Mouse (Mus musculus): ENCODE data around the gene Aunip. TPM values are rescaled to one million over a fixed set of nuclear protein-coding genes. Genes with fewer than 3 reads are reported as not detected.

The Aunip gene
- polyA plus RNA-seq, 2 experiments from 2014 or later, result 0.26 to 1.2 TPM

DNA sequence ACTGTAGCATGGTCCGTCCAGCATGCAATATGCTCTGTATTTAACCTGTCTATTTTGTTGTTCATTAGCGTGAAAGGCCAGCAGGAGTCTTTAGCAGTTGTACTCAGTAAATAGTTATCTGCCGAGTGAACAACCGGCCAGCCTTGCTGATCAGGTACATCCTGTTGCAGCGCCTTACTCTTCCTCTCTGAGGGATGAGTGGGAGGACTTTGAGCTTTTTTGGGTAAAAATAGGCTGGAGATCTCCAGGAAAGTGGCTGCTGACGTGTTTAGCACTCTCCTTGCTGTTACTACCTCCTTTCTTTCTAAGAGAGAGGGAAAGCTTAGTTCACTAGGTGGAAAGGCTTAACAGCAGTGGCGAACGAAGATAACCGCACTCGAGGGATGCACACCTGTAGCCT is 6.9 kb downstream of the Aunip start:
- no peak for ATAC-seq

DNA sequence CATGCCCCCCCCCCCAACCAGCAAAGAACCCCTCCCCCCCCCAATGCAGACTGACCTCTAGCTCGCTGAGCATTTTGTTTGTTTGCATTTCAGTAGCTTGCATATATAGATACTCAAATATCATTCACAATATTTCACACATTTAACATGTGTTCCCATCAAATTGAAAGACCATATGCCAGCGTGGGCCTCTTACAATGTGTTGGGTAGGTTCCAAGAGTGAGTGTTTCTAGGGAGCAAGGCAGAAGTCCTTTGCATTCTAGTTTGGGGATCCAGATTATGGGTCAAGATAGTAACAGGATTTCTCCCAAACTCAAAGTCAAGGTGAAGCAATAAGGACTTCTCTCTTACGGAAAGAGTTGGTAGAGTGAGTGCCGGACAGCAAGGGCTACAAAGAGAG is 7.7 kb downstream of the Aunip start:
- ATAC-seq, result no peak

DNA sequence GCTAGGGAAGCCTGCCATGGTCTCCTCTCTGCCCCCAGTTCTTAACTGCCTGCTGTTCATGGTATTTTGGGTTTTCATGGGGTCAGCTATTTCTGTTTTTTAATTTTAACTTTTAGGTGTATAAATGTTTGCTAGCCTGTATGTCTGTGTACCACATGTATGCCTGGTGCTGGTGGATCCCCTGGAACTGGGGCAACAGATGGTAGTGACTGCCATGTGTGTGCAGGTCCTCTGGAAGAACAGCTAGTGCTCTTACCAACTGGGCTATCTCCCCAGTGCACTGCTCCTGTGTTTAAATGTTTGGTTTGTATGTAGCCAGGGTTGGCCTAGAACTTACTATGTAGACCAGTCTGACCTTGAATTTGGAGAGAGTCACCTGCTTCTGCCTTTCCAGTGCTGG is 8.5 kb downstream of the Aunip start:
- ATAC-seq, result no peak

DNA sequence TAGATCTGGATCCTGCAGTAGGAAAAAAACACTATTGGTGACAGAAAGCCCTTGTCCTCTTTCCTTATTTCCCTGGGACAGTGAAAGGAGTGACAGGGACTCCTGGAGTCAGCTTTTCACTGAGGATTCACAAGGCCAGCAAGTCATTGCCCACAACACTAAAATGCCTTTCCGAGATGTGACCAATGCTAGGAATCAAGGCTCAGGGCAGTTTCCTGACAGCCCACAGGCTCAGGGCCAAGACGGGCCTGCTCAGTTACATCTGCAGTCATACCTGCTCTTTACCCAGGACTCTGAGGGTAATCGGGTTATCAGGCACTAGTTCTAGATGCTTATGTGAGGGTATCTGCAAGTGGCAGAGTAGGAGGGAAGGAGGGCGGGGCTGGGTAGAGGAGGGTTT is 12.6 kb downstream of the Aunip start:
- no peak for ATAC-seq

DNA sequence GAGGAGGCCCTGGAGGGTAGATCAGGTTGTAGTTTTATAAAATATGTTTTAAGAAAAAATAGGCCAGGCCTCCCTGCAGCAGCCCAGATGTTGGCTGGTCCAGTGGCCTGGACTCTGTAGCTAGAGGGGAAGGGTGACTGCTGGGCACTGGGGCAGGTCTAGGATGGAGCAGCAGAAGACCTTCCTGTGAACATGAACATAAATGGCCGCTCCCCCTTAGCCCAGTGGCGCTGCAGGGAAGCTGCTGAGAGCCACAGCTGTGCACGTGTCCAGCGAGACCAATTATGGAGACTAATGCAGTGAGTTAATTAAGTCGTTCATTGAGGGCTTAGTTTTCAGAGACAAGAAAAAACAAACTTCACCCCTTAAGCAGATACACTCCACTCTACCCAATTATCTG is 15.0 kb downstream of the Aunip start:
- ATAC-seq, result no peak

DNA sequence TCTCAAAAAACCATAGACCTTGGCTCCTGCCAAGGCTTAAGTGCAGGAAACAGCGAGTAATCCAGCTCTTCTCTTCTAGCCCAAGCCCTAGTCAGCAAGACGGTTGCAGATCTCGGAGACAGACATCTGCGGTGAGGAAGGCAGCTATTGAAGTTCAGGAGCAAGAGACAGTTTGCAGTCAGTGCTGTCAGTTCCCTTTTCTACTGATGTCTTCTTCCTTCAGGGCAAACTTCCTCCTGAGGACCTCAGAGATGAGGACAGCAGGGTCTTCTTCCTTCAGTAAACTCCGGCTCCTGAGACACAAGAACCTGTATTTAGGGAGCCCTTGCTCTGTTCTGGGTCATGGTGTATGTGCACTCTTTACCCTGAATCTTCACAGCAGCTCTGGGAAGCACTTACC is 15.4 kb downstream of the Aunip start:
- no peak for ATAC-seq

DNA sequence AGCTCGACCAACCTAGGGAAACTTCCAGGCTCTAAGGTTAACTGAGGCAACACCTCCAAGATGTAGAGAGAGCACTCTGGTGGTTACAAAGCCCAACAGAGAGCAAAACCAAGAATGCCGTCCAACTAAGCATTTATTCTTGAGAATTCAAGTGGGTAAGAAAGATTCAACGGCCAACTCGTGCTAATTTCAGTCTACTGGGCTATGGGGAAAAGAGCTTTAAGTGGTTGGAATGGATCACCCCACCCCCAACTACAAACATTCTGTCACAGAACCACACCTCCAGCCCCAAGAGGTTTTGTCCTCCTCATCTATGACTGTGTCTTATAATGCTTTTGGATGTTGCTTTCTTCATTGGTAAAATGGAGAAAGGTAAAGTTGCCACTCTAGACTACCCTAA is 22.1 kb downstream of the Aunip start:
- no peak for ATAC-seq

DNA sequence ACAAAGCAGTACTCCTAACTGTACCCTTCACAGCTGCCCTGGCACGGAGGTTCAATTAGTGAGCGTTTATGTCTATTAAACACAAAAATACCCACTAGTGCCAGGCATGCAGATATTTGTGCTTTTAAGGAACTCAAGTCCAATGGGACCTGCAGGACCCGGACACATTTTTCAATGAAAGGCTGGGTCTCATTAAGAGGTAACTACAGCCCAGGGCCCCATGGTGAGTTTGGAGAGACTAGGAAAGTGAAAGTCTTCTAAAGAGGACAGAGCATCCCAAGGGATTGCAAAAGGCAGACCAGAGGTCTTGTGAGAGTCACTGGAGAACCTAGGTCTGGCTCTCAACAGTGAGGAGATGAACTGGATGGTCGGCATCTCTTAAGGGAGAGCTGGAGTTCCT is 22.6 kb downstream of the Aunip start:
- ATAC-seq, result no peak

DNA sequence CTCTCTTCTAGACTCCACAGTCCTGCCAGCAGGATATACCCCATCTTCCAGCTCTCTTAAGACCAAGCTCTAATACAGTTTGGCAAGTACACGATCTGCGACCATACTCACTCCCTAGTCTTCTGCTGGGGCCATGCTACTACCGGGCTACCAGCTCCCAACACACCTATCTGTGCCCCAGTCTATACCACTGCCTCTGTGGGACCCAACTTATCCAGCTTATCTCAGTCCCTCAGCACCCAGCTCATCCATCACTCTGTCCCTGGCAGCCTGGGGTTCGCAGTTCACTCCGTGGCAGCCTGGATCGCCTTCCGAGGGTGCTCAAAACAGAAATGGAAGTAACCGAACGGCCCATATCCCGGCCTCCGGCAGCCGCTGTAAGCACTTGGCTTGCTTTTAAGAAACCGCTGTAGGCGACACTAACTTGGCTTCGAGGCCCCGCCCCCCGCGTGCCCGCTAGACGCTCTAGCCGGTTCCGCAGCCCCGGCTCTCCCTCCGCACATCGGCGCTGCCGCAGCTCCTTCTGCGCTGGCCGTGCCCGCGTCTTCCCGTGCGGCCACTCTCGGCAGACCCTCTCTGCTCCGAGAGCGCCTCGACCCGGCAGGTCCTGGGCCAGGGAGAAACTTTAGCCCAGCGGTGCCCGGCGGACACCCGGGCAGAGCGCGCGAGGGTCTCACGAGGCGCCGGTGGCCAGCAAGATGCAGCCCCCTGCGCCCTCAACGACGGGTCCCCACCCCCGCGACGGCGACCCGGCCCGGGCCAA is 23.5 kb downstream of the Aunip start:
- ATAC-seq, result peak; percentile 58

DNA sequence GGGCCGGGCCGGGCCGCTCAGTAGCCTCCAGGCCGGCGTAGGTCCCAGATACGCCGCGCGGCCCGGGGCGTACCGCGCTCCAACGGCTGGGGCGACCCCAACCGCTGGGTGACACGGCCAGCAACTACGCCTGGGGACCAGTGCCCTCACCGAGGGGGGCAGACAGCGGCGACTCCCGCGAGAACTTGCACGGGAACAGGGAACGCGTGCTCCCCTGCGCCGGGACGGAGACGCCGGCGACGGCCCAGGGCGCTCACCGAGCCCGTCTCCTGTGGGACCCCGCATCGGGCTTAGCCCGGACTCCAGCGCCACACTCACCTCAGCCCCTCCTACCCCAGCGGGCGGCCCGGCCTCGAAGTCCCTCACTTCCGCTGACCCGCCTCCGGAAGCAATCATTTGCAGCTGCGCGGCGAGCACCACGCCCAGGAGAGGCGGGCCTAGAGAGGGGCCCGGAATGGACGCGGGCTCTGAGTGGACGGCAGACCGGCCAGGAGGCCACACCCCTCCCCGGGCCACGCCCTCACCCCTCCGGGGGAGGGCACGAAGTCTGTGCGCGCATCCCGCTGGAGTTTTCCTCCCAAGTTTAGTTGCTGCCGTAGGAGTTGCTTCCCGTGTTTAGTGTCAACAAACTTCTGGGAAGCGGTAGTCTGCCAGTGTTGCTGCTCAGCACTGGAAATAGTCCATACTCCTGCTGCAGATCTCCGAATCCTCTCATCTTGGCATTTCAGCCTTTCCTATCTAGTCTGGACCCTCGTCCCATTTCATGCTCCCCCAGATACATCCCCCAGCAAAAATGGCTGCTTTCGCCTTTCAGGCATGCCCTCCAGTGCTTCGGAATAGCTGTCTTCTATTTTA is 24.4 kb downstream of the Aunip start, which contains the start of gene Mtfr1l:
Gene Mtfr1l (minus strand): TSS at position 456 of the 855 bp plus-strand sequence.
- ATAC-seq, result peak; percentile 95

DNA sequence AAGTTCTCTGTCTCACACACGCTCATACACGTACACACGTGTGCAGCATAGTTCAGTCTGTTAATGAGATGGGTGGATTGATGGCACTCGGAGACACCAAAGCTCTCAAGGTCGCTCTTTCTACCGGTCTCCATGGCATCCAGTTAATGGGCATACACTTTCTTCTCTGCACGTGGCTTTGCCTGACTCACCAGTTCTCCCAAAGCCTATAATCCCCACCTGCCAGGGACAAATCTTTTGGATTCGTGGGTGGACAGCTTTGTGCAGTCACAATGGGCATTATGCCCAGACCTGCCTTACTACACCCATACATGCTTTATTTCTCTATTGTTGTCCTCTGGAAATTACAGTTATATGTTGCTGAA is 25.0 kb downstream of the Aunip start:
- peak; percentile 24 for ATAC-seq

DNA sequence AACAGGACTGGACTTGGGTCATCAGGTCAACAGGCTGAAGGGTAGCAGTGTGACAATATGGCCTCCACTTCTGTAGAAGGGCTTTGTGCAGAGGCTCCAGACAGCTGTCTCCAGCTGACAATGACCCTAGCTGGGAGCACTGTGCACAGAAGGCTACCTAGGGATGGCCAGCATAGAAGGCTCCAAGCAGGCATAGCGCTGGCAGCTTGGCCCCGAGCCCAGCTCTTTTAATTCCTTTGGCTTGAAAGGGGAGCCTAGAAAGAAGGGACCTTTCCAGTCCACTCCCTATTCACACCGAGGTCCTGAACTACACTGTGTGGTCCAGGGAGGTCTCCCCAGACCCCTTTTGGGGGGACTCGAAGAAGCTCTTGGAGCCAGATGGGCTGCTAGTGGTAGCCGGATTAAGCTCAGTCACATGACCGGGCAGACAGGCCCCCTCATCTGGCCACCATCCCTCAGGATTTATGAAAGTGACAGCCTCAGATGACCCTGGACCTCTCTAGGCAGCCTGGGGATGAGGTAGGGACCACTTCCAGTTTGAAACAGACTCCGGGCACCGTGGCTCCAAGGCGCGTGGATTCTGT is 28.3 kb downstream of the Aunip start:
- no peak for ATAC-seq

DNA sequence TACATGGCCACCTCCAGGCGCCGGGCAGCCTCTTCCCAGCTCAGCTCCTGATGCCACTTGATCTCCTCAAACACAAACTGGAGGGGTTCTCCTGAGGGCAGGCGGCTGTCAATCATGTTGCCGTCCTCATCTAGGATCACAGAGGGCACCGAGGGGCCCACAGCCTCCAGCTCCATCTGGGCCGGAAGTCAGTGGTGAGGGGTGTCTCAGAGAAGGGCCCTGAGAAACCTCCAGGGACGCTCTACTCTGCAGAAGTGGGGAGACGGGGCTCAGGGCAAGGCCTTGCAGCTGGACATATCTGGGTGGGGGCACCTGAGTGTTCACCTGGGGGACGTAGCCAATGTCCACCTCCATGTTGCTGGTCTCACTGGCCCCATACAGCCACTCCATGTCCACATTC is 31.9 kb downstream of the Aunip start:
- no peak for ATAC-seq

DNA sequence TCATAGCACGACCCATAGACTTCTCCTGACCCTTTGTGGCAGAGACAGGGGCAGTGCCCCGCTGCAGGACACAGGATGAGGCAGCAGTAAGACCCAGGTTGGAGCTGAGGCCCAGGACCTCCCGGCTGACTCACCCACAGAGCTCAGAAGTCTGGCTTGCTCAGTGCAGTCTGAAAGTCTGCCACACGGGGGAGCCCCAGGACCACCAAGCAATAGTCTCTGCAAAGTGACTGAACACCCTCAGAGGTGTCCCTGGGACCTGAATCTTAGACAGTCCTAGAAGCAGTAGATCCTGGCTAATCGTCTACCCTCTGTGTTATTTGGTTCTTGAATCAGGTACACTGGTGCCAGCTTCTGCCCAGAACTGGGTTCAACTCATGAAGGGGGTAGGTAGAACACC is 32.5 kb downstream of the Aunip start:
- peak; percentile 98 for ATAC-seq

DNA sequence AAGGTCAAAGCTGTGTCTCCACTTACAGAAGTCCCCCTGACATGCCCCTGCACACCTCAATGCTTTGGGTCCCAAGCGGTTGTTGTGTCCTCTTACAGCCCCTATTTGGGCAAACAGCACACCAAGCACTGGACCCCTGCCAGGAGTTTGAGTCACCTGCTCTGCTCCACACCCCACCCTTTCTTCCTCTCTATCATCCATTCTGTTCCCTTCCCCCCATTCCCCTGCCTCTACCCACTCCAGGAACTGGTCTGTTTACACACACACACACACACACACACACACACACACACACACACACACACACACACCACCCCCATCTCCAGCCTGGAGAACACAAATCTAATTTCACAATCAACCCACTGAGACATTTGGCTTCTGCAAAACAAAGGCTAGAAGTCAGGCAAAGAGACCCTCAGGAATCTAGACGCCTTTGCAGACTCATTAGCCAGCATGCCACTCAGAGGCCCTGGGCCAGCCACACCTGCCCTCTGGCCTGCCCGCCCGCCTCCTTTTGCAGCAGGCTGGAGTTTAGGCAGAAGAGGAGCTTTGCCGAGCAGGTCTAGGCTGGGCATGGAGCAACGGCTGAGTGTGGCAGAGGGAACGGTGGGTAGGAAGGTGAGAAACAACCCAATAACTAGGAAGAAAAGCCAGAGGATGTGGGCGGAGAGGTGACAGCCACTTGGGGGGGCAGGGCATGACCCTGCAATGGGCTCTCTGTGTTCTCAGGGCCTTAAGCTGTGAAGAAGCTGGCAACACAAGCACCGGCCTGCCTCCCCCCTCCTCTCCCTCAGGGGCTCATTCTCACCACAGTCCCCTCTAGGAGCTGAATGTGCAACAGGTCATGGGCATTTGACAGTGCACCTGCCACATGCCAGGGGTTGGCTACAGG is 36.3 kb downstream of the Aunip start:
- no peak for ATAC-seq

DNA sequence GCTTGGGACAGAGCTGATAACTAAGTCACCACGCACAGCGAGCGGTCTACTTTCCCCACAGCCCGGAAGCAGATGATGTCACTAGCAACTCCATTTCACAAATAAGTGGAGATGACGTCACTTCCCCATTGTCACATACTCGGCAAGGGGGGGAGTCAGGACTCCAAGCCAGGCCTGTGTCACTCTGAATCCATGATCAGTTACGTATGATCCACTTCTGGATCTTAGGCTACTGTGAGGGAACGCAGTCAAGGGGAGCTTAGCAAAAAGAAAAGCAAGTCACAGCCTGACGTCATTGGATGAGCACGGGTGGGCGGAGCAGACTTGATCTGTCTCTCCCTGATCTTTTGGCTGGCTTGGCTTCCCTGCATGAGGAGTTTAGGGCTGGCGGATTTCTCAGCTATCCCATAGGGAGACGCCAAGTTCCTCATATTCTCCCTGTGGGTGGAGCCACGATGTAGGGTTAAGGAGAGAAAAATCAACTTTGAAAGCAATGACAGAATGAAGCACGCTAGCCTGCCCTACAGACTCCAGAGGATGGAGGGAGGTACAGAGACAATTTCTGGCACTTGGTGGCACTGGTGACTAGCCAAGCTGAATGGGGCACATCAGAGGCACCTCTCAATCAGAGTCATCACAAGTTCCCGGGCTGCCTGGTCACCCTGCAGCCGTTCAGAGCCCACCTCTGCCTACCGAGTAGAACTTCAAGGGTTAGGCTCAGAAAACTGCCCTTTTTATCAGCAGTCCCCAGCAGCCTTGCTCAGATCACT is 37.6 kb downstream of the Aunip start:
- ATAC-seq, result no peak

DNA sequence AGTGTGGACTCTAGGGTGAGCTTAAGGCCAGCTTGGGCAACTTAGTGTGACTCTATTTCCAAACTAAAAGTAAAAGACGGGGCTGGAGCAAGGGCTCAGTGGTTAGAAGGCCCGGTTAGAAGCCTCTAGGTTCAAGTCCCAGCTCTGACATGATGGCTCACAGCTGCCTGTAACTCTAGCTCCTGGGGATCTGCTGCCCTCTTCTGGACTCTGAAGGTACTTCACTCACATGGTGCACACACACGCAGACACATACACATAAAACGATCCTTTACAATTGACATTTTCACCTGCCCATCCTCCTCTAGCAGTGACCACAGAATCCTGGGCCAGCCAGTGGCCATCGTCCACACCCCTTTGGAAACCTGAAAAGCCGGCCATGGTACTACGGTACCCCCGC is 39.1 kb downstream of the Aunip start:
- ATAC-seq, result no peak

DNA sequence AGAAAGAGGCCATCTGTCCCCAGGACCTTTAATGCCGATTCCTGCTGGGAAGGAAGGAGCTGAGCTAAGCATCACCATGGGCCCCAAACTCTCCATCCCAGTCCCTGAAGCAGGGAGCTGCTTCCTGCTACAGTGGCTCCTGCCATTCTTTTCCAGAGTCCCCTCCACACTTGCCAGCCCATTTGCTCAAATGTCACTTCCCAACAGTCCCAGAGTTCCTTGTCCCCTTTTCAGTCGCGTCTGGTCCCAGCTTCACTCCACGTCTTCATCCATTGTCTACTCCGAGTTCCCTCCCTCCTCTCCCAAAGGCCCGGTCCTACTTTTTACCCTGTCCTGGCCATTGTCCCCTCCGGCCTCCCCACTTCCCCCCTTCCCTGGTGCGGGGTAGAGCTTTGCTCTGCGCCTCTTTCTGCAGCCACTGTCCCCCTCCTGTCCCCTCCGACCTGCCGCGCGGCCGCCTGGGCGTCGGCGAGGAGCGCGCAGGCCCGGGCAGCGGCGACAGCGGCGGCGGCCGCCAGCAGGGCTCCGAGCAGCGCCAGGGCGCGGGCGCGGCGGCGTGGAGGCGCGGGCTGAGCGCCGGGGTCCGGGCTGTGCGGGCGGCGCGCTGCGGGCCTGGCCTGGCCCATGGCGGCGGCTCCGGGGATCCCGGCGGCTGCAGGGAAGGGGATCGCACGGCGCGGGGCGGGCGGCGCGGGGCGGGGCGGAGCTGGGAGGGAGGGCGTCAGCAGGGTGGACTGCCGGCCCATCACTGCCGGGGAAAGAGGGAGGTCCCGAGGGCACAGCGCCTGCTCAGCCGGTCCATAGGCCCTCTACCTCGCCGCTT is 40.9 kb downstream of the Aunip start, which contains the start of gene Selenon:
Gene Selenon (minus strand): TSS at position 673 of the 823 bp plus-strand sequence.
- no peak for ATAC-seq

DNA sequence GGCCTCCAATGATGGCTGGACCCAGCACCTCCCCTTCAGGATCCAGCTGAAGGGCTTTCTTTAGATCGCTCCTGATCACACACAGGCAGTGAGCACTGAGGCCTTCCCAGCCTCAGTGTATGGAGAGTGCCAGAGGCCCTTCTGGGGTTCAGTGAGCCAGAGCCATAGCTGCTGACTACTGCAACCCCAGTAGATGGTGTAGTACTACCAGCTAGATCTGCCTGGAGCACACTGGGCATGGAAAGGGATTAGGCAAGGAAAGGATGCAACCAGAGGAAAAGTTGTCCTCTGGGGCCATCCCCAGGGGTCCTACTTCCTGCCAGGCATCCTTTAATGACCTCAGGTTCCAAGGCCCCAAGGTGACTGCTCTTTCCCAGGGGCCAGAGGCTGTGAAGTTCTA is 42.8 kb downstream of the Aunip start:
- ATAC-seq, result no peak

DNA sequence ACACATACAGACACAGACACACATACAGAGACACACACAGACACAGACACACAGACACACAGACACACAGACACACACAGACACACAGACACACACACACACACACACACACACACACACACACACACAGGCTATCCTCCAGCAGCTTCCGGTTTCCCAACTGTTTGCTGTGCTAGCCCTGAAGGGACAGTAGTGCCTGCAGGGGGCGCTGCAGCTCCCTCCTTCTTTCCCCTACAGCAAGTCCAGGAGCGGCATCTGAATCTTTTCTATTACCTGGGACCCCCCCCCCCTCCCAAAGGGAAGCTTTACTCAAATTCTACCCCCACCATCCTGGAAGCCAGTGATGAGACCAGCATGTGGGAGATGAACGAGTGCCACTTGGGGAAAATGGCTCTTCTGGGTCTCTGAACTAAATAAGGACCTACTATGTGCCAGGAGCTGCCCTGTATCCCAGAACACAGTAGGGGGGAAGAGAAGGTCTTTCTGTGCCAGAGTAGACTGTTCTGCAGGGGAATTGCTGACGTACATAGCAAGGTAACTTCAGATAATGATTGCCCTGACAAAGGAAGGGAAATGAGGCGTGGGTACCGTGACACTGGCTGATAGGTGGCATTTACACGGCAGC is 45.3 kb downstream of the Aunip start:
- ATAC-seq, result no peak
